Mouse (Mus musculus) ES-E14 (cell line): ENCODE measurements at regions not wholly inside any gene's neighbourhood (a gene's known extent, or its start where the extent isn't known, plus 50 kb on each side); places are given as distances from the start of the nearest gene placed in this dataset.

Experiments
- CHD2 ChIP-seq: IDR thresholded peaks from 2 replicates; pipeline ENCODE4 v1.6.1; 2014; ENCODE audit warnings: mild to moderate bottlenecking, low read depth, low read length, inconsistent platforms
- ZC3H11A ChIP-seq: IDR thresholded peaks from 2 replicates; pipeline ENCODE4 v1.6.1; 2012; ENCODE audit warnings: low read depth, mild to moderate bottlenecking, inconsistent platforms, low read length, borderline replicate concordance

- TF ChIP-seq ZC3H11A (no peak), CHD2 (no peak)
Observed at GRCm38 (mm10) chr9:32039999-32040398, 75.9 kb upstream of the Arhgap32 start.
